Mouse (Mus musculus) adipocyte (in vitro differentiated cells): ENCODE data around the gene Srp14.

Source experiments
- DNase-seq: peaks from one replicate; pipeline ENCODE4 v3.0.0-alpha.2; 2016; ENCODE audit warnings: low spot score

The Srp14 gene

GRCm38 (mm10) chr2:118479550-118479909, at the start of gene Srp14:
Gene Srp14, minus strand, starts transcription at chr2:118479711.
- DNase-seq = peak; percentile 96

GRCm38 (mm10) chr2:118526545-118526944, 47.0 kb upstream of the Srp14 start:
- DNase-seq = no peak

DNA sequence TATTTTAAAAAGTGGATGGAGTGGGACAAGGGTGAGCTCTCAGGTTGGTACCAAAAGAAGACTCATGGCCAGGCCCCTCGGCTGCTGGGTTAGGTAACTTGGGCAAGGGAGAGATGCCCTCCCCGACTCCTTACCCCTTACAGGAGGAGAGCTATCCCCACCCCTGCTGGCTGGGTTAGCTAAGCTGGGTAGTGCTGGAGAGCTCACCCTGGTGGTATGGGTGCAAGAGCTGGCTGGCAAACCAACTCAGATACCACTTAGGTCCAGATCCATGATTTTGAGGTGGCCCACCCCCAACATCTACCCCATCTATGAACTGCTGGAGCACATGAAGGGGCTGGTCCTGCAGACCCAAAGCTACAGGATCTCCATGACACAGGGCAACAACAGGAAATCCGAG, 45.3 kb upstream of the Srp14 start:
- DNase-seq = no peak

DNA sequence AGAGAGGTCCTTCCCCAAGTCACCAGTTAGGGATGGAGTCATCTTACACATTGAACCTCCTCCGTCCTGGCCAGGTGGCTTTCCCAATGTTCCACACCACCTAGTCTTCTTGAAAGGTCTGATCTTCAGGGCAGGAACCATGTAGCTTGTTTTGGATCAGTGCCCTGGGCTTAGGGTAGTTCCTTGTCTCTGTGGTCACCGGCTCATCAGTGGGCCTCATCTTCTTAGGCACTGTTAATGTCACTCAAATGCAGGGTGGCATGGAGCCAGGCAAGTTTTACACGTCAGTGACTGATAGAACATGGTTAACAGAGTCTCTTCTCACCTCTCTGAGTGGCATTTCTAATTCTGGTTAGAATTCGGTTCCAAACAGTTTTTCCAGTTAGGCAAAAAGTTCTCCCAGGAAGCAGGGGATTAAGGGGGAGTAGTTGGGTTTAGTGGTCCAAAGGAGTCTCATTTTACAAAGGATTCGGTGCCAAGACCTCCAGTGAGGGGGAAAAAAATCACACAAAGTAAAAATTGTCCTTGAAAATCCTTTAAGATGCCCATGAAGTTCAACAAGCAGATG, 43.7 kb upstream of the Srp14 start:
- DNase-seq = no peak

DNA sequence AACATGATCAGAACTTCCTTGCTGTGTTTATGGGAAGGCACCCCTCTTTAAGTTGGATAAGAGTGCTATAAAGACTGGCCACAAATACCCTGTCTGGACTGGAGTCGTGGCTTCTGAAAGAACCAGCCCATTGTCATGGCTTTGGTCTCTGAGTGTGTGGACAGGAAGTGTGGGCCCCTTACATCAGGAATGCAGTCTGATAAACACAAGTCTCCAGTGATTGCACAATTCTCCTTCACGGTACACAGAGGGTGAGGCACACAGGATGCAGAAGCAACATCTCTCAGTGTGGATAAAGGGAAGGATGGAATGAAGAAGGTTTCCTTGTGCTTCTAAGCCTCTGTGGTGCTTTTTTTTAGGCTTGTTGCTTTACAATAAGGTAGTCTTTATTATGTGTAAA, 42.8 kb upstream of the Srp14 start:
- no peak for DNase-seq

- peak; percentile 93 for DNase-seq
Observed at GRCm38 (mm10) chr2:118520042-118520933, 40.8 kb upstream of the Srp14 start.

GRCm38 (mm10) chr2:118512418-118513377, 33.2 kb upstream of the Srp14 start:
- no peak for DNase-seq

GRCm38 (mm10) chr2:118511779-118512417, 32.4 kb upstream of the Srp14 start:
- DNase-seq = no peak

DNA sequence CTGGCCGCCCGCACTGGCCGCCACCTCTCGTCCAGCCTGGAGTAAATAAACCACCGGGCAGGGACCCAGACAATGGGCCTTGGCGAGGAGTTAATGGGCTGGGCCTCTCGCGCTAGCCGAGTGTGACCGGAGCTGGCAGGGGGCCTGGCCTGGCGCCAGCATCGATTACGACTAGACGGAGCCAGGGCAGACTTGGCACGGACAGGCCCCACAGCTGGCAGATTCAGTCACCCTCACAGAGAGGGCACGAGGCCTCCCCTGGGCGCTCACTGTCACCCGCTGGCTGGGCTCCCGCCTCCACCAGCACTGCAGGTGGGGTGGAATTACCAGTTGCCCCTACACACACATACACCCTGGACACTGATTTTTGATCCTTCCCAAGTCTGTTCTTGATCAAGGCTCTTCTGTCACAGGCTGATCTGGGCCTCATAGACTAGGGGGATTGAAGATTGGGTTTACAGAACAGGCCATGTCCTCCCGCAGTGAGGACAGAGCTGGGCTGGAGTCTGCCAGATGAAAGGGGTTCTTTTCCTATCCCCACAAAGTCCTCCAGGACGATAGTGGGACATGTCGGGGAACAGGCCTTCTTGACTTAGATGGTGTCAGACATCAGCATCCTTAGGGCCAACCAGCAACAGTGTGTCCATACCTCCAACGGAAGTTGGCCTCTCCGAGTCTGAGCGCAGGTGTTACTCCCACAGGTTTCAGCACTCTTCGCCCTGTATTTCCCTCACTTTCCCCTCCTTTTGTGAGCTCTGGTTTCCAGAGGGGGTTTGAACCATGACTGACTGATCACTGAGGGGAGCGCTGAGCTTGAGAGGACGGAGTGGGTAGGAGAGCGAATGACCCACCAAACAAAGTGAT, 31.2 kb upstream of the Srp14 start:
- peak; percentile 90 for DNase-seq

DNA sequence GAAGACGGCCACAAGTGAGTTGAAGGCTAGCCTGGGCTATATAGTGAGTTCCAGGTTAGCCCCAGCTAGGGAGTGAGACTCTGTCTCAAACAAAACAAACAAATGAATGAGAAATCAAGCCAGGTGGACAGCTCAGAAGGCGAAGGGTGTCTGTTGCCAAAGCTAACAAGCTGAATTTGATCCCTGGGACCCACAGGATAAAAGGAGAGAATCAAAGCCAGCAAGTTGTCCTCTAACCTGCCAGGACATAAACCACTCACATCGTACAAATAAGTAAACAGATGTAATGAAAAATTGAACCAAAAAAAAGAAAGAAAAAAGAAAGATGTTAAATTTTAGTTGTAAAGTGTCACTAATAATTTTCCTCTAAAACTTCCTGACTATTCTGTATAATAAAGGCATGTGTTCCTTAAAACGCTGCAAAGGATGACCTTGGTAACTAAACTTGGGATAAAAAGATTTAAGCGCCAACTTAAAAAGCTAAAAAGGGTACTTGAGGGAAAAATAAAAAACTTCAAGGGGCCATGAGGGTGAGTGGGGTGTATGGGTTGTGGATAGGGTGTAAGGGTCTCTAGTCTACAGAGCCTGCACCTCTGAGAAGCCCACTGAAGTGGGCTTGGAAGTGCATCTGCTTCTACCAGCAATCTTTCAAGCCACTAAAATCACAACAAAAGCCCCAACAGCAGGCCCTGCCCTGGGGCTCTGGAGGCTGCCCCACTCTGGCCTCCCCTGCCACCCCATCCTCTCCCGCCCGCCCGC, 30.4 kb upstream of the Srp14 start:
- DNase-seq = no peak

DNA sequence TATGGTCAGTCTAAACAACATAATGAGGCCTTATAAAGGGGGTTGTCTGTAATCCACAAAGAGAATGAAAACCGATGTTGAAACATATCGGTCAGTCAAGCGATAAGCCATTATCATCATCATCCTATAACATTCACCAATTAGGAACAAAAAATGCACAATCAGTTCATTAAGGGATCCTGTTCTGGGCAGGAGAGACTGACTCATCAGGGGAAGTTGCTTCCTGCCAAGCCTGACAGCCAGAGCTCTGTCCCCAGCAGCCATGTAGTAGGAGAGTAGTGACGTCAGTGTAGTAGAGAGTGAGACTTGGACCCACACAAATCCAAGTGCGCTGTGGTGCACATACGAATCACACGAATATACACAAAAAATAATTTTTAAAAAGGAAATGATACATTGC, 27.6 kb upstream of the Srp14 start:
- DNase-seq = no peak

- DNase-seq = no peak
Observed at GRCm38 (mm10) chr2:118500191-118500590, 20.7 kb upstream of the Srp14 start.

DNA sequence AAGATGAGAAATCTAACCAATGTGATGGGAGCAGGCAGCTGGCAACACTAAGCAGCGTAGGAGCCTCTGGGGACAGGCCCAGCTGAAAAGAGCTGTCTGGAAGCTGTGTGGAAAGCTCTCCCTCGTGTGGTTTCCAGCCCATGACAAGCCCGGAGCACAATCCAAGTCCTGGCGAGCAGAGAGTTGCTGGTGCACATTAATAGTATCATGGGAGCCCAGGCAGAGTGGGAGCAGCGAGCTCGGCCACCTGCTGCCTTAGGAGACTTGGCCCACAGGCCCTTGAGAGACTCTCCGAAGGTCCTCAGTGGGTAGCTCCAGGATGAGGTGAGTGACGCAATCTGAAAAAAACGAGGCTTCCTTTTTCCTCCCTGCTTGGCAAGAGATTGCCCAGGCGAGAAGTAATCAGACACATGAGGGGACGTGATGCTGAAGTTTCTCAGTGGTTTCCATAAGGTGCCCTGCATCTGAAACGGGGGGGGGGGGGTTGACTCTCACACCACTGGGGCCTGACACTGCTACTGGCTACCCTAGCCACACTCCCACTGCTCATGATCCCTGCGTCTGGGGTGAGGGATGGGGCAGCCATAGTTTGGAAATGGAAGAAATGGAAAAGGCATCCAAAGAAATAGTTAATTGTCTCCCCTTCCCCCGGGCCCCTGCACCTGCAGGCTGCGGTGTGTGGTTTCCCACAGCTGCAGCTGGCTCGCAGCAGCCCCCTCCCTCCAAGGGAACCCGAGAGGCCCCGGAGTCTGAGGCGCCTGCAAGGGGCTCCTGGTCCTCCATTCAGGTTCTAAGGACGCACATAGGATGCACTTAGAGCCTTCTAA, 19.8 kb upstream of the Srp14 start:
- DNase-seq = peak; percentile 53

GRCm38 (mm10) chr2:118498476-118498875, 19.0 kb upstream of the Srp14 start:
- DNase-seq = no peak

GRCm38 (mm10) chr2:118497890-118498289, 18.4 kb upstream of the Srp14 start:
- no peak for DNase-seq

GRCm38 (mm10) chr2:118495024-118495423, 15.5 kb upstream of the Srp14 start:
- no peak for DNase-seq

GRCm38 (mm10) chr2:118491741-118492395, 12.4 kb upstream of the Srp14 start:
- DNase-seq = no peak

GRCm38 (mm10) chr2:118491281-118491731, 11.8 kb upstream of the Srp14 start:
- peak; percentile 38 for DNase-seq
